In the genomic region with DNA sequence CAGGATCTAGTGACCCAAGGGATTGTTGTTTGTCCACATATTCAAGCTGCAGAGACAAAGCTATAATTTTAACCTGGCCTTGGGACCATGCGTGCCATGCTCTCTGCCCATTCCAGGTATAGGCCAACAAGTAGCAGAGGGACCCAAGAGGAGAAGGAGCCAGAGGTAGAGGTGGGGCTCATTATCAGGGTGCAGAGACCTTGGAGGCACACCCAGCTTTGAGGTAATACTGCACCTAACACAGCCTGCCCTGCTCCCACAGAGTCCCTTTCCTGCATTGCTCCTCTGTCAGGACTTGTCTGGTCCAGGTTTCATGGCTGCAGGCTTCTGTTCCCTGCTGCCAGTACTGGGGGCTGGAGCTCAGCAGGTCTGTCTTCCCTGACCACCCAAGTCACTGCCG, we compare ENCODE assay signal across 11 mouse cellular contexts.
"Had no signal": no experiment of that assay in that cellular context is flagged by ENCODE, and none has a peak within 500 bp of the region (broad histone marks: within the 10 kb centered on the region; RNA-seq: fewer than 3 reads in every experiment).

No protein-coding gene starts in this region.

- H3K9me3 ChIP-seq: limb, embryonic 12.5 days; midbrain, embryonic 13.5 days had no signal

- ATAC-seq: hindbrain, postnatal 0 days; midbrain, embryonic 13.5 days had no signal

- H3K27ac ChIP-seq: hindbrain, postnatal 0 days; layer of hippocampus, adult 2 months; limb, embryonic 12.5 days; midbrain, embryonic 13.5 days had no signal

- H3K4me2 ChIP-seq: limb, embryonic 12.5 days; midbrain, embryonic 13.5 days had no signal

- H3K4me1 ChIP-seq: limb, embryonic 12.5 days; midbrain, embryonic 13.5 days had no signal

- H3K36me3 ChIP-seq: limb, embryonic 12.5 days; midbrain, embryonic 13.5 days had no signal

- H3K4me3 ChIP-seq: layer of hippocampus, adult 2 months; limb, embryonic 12.5 days; midbrain, embryonic 13.5 days had no signal

- H3K9ac ChIP-seq: limb, embryonic 12.5 days; midbrain, embryonic 13.5 days had no signal

- H3K27me3 ChIP-seq: limb, embryonic 12.5 days had no signal

- DNase-seq: kidney, adult 8-10 months; kidney, postnatal 4 days; lung, adult 18-20 months; right cerebral cortex, adult 18-20 months; right cerebral cortex, postnatal 25 days; thymus, adult 2 months; thymus, postnatal 25 days had no signal
